Mouse (Mus musculus) natural killer cell, adult 2 months (primary cell): ENCODE results near the gene Pnldc1.
"Not testable (repeated sequence)": the region's sequence is repeated elsewhere in the genome, so short reads cannot be mapped to it uniquely, and the experiment has no call there.

Experiments
- DNase-seq, 2 experiments: peaks; one replicate each; pipeline ENCODE4 v3.0.0; 2022; ENCODE audit warnings: low spot score in 2 of 2

Gene Pnldc1

DNA sequence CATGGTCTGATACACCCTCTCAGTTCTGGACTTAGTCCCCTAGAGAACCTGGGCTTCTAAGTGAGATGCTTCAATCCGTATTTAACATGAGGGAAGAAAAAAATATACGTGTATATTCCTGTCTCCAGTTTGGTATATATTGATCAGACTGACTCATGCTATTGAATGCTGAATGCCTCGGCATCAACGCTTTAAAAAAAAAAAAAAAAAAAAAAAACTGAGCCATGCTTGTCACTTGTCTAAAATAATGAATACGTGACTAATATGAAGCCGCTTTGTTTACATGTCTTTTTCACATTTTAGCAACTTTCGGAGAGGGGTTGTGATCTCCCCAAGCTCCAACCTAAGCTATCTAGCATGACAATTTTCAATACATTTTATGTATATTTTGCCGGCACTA is 361 bp upstream of the Pnldc1 start:
- no peak for DNase-seq

DNA sequence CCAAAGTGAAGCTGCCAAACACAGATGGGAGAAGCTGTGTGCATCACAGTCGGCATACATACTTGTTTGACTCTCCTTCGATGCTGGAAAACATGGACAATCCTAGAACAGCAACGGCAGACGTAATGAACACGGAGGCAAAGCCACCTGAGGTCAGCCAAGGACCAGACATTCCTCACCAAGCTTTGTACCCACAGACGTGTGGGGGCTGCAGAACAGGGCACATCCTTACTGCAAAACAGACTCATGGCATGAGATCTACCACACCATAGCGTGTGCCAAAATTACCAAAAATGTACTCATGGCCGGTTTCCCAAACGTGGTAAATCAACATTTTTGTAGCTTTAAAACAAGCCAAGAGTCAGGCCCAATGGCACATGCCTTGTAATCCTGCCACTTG is 3.6 kb downstream of the Pnldc1 start:
- DNase-seq: no peak

DNA sequence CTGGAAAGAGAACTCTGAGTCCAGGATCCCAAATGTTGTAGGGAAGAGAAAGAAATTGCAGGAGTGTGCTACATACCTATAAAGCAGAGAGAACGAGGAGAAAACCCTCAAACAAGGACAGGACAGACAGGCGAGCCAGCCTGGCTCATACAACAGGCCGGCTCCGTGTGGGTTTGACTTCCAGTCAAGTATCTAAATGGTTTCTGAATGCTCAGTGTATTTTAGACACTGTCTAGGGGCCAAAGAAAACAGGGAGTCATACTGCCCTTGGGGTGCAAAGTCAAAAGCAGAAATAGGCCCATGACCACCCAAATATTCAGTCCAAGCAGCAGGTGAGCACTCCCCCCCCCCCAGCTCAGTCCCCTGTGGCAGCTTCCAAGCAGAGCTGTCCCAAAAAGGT is 4.2 kb downstream of the Pnldc1 start:
- DNase-seq: no peak

DNA sequence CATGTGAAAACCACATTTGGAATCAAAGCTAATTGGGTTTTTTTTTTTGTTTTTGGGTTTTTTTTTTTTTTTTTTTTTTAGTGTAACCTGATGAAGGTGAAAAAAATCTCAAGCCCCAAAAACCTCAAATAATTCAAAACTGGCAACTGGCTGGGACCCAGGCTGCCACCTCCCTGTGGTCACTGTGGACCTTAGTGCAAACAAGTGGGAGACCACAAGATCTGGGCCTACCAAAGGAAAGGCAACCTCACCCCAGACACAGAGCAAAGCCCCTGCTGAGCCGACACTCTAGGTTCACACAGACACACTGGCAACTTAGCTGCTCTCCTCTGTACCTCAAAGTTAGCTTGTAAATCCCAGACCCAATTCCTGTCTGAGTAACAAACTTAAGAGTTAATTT is 5.7 kb downstream of the Pnldc1 start:
- peak in 1 of 2 experiments; percentile 4 for DNase-seq

DNA sequence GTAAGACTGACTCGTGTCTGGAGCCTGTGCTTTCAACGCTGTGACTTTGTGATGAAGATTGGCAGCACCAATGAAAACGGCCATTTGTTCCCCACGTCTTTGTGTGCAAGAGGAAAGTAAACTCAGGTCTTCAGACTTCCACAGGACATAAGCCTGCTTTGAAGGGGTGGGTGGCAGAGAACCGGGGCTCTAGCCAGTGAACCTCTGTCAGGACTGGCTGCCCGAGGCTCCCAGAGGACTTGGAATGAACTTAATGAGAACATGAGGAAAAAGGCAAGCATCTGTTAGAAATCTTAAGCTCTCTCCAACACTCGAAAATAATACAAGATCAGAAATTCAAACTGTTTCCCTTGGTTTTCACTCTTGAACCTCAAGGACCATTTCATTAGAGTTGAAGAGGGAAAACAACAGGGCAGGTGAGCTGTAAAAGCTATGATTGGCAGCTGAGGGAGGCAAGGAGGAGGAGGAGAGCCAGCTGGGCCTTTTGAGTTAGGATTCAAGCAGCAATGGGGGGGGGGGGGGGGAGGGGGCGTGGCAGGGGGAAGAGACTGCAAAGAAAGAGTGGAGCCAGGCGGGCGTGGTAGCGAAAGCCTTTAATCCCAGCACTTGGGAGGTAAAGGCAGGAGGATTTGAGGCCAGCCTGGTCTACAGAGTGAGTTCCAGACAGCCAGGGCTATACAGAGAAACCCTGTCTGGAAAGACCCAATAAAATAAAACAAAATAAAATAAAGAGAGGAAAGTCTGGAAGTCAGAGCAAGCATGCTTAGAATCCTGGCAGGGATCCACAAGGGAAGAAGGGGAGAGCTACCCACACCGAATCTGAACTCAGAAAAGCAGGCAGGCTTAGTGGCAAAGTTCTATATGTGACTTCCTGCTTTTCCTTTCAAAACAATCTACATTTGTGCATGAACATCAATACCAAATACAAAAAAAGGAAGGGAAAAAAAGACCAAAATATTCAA is 6.4 kb downstream of the Pnldc1 start:
- DNase-seq: no peak

DNA sequence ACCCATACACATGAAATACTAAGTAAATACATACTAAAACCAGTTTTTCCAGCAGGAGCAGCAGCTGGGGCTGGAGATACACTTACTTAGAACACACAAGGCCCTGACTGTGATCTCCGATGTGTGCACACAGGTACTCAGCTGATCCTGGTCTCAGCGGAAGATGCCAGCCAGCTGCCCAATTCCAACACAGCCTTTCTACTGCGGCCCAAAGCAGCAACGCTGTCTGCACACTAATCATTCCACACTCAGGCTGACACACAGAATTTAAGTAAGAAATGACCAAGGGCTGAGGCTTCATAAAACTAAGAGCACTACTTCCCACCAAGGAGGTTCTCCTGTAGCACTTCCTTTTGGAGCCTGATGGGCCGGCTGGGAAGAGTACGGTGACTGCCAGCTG is 7.7 kb downstream of the Pnldc1 start:
- DNase-seq: no peak

DNA sequence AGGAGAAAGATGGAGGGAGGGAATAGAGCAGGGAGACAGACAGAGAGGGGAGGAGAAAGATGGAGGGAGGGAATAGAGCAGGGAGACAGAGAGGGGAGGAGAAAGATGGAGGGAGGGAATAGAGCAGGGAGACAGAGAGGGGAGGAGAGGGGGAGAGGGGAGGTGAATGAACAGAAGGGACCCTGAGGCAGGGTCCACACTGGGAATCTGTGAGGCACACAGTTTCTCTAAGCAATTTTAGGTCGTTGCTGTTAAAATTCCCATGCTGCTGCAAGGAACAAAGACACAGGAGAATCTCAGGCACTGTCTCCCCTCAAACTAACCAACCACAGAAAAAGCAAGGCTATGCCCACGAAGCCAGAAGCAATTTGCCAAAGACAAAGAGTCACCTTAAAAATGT is 11.4 kb downstream of the Pnldc1 start:
- not testable (repeated sequence) for DNase-seq

DNA sequence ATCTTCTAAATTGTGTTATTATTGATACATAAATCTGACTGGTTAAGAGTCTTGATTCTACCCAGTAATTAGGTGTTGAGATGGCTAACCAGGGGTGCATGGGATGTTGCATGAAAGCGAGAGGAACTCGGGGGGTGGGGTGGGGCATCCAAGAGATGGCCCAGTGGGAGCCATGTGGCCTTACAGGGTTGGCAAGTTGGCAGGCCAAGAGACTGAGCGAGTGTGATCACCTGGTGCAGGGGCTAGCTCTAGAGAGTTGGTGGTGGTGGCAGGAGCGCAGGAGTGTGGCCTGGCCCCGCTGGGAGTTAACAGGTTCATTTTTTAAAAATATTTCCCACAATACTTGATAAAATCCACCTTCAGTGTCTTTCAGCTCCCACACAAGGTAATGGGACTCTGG is 12.4 kb downstream of the Pnldc1 start:
- no peak for DNase-seq

DNA sequence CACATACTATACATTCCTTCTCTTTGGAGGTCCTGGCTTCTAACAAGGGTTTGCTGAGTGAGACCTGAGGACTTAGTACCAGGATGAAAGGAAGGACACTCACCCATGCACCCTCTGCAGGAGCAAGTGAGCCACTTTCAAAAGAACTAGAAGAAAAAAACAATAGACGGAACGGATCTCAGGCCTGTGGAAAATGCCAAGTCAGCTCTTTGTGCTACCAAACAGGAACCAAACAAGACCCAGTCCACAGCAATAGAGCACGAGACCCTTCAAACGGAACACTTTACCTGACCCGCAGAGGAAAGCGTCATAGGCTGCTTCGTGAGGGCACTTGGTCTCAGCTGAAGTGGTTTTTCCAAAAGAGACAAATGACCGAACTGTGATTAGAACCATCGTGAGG is 18.0 kb downstream of the Pnldc1 start:
- DNase-seq: no peak

DNA sequence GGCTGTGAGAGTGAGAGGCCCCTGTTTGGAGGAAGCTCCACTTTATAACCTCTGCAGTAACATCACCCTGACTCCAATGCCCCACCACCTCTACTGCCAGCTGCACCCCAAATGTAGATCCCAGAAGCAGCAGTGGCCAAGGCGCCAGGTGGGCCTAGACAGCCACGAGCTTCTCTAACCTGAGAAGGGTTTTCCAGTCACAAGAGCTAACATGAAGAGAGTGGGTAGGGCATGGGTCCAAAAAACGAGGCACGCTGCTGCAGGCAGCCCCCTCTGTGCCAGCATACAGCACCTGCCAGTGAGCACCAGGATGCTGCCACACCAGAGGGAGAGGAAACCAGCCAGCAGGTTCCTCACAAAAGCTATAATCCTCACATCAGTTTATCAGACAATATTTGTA is 19.0 kb downstream of the Pnldc1 start:
- no peak for DNase-seq

DNA sequence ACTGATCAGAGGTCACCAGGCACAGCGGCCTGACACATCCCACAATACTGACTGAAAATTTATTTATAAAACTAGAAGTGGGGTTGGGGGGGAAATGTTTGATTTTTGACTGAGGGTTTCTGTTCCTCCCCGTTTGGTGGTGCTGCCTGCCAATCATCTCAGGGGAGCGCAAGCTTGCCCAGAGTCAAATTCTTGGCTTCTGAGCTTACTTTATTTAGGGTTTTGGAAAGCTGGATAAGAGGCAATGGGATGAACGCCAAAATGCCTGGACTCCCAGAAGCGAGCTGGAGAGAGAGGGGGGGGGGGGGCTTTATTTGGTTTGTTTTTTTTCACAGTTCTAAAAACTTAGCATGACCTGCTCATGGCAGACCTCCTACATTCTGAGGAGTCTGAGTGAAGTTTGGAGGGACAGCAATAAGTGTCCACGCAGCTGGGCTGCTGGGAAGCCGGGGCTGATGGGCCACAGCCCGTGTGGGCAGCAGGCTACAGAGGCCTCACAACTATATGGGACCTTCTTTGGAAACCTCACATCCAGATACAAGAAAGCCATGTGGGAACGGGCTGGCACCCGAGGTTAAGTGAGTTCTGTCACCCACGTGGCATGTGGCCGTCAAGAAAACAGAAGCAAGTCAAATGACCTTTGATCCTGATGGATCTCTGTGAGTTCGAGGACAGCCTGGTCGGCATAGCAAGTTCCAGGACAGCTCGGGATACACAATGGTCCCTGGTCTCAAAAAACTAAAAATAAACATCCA is 22.8 kb downstream of the Pnldc1 start:
- DNase-seq: no peak

DNA sequence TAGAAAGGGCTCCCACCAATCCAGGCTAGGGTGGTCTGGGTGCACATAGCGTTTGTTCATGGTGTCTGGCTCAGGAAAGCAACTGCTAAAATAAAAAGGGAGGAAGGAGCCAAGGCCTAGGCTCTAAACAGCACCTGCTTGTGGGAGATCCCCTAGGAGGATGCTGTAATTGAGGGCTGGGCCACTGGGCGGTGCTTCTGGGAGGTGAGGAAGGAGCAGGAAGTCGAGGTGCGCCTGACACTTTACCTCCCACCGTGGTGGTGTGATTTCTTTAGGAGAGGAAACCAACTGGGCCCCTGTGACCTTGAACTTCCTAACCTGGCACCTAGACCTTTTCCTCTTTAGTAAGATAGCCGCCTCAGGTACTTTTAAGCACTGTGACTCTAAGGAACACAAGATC is 23.4 kb downstream of the Pnldc1 start:
- no peak for DNase-seq

DNA sequence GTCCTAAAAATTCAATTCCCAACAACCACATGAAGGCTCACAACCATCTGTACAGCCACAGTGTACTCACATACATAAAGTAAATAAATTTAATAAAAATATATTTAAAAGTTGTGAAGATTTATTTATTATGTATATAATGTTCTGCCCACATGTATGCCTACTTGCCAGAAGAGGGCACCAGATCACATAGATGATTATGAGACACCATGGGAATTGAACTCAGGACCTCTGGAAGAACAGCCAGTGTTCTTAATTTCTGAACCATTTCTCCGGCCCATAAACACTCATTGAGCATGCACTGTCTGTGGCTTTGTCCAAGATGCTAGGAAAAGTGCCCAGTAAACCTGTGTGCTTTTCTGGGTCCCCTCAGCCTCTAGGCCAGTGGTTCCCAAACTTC is 28.8 kb downstream of the Pnldc1 start:
- no peak for DNase-seq

DNA sequence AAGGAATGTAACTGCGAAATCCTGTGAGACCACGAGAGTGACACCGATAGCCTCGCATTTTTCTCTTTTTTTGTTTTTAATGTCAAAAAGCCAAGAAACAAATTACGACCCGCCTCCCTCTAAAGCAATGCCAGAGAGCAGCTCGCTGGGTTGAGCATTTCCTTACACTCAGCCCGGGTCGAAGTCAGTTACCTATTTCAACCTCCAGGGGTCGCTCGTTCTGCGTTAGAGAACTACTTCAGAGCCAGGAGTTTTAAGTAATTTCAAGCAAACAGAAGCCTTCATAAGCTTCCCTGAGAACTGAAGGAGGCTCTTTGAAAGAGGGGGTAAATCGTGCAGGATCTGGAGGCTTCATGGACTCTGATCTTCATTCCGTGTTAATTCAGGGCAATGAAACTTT is 29.9 kb downstream of the Pnldc1 start:
- DNase-seq: peak; percentile 66 to 76

DNA sequence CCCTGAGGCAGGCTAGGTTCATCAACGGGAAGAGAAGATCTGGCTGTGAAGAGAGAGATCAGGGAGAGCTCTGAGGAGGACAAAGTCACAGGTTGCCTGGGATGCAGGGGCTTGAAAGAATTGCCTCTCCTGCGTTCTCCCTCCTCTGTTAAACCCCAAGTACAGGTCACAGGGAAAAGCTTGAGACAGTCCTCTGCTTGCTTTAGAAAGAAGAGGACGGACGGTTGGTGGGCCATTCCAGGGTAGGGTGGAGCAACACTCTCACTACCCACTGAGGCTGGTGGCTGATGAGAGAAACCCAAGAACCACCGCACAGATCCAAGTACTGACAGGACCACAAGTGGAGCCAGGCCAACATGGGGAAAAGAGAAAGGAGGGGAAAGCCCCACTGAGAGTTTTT is 34.3 kb downstream of the Pnldc1 start, which contains the start of gene Mrgprh:
Mrgprh (plus strand) TSS at position 301 of the 400 bp plus-strand sequence.
- no peak for DNase-seq

DNA sequence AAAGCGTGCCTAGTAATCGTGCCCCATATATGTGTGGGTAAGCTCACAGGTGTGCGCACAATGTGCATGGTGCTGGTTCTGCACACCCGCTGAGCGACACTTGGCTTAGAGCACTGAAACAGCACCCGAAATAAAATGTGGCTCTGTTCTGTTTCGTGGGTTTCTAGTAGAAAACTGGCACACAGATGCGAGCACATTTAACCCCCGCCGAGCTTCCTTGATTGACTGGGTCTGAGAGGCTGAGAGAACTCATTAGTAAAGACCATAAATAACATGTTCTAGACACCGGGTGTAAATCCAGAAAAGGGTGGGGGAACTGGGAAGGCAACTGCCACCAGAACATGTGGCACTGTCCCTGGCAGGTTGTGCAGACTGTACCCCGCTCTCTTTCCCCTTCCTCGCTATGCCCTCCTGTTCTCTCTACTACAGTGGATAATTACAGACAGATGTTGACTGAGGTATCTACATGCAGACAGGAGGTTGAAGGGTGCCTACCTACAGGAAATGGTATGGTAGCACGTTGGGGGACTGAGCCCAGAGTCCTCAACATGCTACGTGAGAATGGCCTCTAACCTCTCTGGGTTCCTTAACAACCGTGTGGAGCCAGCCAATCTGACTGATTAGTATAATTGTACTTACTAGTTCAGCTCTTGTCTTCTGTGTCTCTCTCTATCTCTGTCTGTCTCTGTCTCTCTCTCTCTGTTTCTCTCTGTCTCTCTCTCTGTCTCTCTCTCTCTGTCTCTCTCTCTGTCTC is 37.6 kb downstream of the Pnldc1 start:
- DNase-seq: no peak

DNA sequence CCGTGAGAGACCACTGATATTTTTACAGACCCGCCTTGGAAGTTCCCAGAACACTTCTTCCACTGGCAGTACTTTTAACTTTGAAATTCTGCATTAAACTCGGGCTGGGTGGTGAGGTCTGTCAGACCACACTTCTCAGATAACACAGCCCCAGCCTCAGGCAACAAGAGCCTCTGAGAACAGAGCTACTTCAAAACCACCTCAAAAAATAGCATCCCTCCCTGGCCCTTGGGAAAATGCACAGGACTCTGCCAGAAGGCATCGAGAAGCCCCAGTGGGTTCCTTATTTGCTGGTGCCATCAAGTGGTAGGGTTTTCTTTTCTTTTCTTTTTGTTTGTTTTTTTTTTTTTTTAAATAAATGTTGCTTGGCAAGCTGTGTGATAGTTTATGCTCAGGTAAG is 41.4 kb downstream of the Pnldc1 start:
- DNase-seq: no peak

DNA sequence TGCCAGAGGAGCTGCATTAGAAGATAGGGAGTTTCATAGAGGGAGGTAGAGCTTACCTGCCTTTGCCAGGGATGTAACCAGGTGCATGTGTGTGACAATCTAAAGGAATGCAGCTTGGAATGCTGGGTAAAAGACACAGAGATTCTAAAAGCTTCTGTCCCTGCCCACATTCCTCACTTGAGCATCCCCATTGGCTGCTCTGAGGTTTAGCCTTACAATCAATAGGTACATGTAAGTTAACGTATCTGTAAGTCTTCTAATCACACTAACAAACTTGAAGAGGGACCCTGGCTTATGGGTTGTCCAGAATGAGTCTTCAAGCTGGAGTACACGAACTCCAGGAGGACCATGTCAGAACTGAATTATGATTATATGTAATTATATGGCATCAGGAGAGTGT is 42.0 kb downstream of the Pnldc1 start, which contains the start of gene Mas1:
Mas1 (minus strand) TSS at position 101 of the 400 bp plus-strand sequence.
- no peak for DNase-seq

DNA sequence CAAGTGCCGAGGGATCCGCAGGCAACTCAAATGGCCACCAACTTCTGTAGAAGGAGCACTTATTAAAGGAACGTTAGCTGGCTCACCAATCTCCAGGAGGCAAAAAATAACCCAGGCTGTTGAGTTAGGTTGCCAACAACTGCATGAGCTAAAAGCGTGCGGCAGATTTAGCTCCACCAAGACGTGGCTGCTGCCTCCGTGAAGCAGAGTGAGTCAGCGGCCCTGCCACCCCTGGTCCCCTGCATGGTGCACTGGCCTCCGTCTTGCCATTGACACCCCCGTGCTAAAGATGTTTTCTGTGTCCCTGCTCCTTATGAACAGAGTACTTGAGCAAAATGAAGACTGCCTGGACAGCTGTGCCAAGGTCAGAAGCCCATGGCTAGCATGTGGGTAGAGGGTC is 43.2 kb downstream of the Pnldc1 start:
- DNase-seq: no peak

DNA sequence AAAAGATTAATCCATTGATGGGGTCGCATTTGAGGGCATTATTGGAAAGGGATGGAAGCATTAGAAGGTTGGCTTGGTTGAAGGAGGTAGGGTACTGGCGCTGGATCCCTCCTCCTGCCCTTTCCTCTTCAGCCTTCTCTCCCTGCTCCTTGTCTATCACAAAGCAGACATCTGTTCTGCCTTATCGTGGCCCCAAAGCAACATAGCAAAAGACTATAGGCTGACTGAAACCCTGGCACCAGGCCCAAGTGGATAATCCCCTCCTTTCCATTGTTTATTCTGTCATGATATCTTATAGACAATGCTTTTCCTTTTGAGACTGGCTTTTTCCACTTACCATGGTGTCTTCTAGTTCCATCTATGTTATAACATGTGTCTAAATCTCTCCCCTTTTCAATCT is 44.6 kb downstream of the Pnldc1 start:
- DNase-seq: no peak

DNA sequence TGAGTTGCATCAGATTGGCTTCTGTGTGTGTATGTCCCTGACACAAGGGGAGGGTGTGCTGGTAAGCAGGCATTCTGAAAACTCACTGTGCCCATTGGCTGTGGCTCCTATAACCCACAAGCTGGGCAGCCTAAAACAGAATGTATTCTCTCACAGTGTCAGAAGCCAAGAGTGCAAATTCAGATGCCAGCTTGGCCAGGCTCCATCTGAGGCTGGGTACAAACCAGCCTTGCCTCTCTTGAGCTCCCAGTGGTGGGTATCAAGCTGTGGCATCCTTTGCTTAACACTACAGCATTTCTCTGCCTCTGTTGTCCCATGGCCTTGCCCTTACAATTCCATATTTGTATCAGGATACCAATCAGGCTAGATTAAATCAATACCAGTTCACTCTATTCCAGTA is 45.9 kb downstream of the Pnldc1 start:
- DNase-seq: no peak

DNA sequence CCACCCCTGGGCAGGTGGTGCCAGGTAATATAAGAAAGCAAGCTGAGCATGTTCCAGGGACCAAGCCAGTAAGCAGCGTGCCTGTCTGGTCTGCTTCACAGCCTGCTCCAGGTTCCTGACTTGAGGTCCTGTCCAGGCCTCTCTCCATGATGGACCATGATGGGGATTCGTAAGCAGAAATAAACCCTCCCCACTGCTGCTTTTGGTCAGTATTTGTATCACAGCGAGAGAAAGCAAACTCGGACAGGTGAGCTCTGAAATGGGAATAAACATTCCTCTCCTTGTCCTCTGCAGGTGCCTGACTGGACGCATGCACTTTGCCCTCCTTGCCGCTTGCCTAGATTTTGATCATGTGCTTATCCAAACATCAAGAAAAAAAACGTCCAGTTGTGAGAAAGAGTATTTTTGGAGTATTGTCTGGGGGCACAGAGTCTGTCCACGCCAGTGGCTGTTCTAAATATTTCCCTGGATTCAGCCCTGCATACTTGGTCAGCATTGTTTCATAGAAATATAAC is 51.0 kb downstream of the Pnldc1 start:
- DNase-seq: no peak
